Mouse (Mus musculus) embryonic facial prominence, embryonic 10.5 days (tissue): ENCODE measurements at regions not wholly inside any gene's neighbourhood (a gene's known extent, or its start where the extent isn't known, plus 50 kb on each side); places are given as distances from the start of the nearest gene placed in this dataset.

Experiments used
- DNase-seq: peaks from one replicate; pipeline ENCODE4 v3.0.0-alpha.2; 2017; ENCODE audit warnings: low spot score
- H3K27ac ChIP-seq: fragments of 300-500 bp; sonication (generic); replicated peaks from 2 replicates; pipeline ENCODE4 v1.5.1; 2016; ENCODE audit warnings: mild to moderate bottlenecking
- H3K27me3 ChIP-seq: fragments of 300-500 bp; sonication (generic); replicated peaks from 2 replicates; pipeline ENCODE4 v1.6.1; 2016; ENCODE audit warnings: low read depth, mild to moderate bottlenecking; ENCODE audit not compliant: poor library complexity, severe bottlenecking
- H3K36me3 ChIP-seq: fragments of 300-500 bp; sonication (generic); replicated peaks from 2 replicates; pipeline ENCODE4 v1.6.1; 2016; ENCODE audit warnings: mild to moderate bottlenecking, moderate library complexity
- H3K4me1 ChIP-seq: fragments of 300-500 bp; sonication (generic); 2 replicates; pipeline ENCODE4 v1.6.1; 2016
- H3K4me3 ChIP-seq: fragments of 300-500 bp; sonication (generic); 2 replicates; pipeline ENCODE4 v1.5.1; 2016; ENCODE audit warnings: mild to moderate bottlenecking, moderate library complexity
- H3K9me3 ChIP-seq: fragments of 300-500 bp; sonication (generic); 2 replicates; pipeline ENCODE4 v1.6.1; 2016; ENCODE audit warnings: mild to moderate bottlenecking
- WGBS: fragments of 180-500 bp; shearing (Covaris S2); methylation state at CpG from one replicate; pipeline ENCODE4 v1.1.7; 2016; 5-methylcytosine and 5-hydroxymethylcytosine counted together

GRCm38 (mm10) chr15:32003489-32003888 is 173.6 kb upstream of the Tas2r119 start:
- WGBS, result 27% methylated on average over 6 of the region's 6 CpGs
- H3K27ac ChIP-seq, result no peak overlapping the region

GRCm38 (mm10) chr15:32005986-32006385 is 171.1 kb upstream of the Tas2r119 start:
- no peaks in the 10 kb centered on the region for H3K36me3 ChIP-seq
- no peak for DNase-seq
- H3K9me3 ChIP-seq, result no peaks in the 10 kb centered on the region
- WGBS, result 39% methylated on average over 5 of the region's 5 CpGs
- no peak overlapping the region for H3K4me3 ChIP-seq
- H3K4me1 ChIP-seq, result peaks cover 14% of the 10 kb centered on the region
- no peaks in the 10 kb centered on the region for H3K27me3 ChIP-seq
- no peak overlapping the region for H3K27ac ChIP-seq

More at GRCm38 (mm10) chr15:32003489-32003888, 173.6 kb upstream of the Tas2r119 start:
- Histone ChIP-seq H3K4me3 (no peak overlapping the region), H3K9me3 (no peaks in the 10 kb centered on the region), H3K36me3 (no peaks in the 10 kb centered on the region), H3K27me3 (no peaks in the 10 kb centered on the region), H3K4me1 (peaks cover 14% of the 10 kb centered on the region)
- no peak for DNase-seq

- no peak for DNase-seq
- no peak overlapping the region for H3K4me3 ChIP-seq
- peaks cover 10% of the 10 kb centered on the region for H3K4me1 ChIP-seq
- no peak overlapping the region for H3K27ac ChIP-seq
- no peaks in the 10 kb centered on the region for H3K27me3 ChIP-seq
- H3K9me3 ChIP-seq, result no peaks in the 10 kb centered on the region
- H3K36me3 ChIP-seq, result no peaks in the 10 kb centered on the region
- 80% methylated on average over 3 of the region's 3 CpGs for WGBS
Observed at GRCm38 (mm10) chr15:32009818-32010217, 167.3 kb upstream of the Tas2r119 start.

GRCm38 (mm10) chr15:32012044-32012443 is 165.0 kb upstream of the Tas2r119 start:
- peak; percentile 29 for DNase-seq

GRCm38 (mm10) chr15:32012838-32013237 is 164.3 kb upstream of the Tas2r119 start:
- no peak overlapping the region for H3K4me3 ChIP-seq
- WGBS, result 61% methylated on average over 5 of the region's 5 CpGs
- H3K36me3 ChIP-seq, result no peaks in the 10 kb centered on the region

More at GRCm38 (mm10) chr15:32012044-32012443, 165.0 kb upstream of the Tas2r119 start:
- Histone ChIP-seq H3K36me3 (no peaks in the 10 kb centered on the region), H3K27me3 (no peaks in the 10 kb centered on the region), H3K27ac (no peak overlapping the region), H3K4me3 (no peak overlapping the region), H3K4me1 (peaks cover 10% of the 10 kb centered on the region), H3K9me3 (no peaks in the 10 kb centered on the region)
- WGBS, result 58% methylated on average over 2 of the region's 2 CpGs

GRCm38 (mm10) chr15:32015169-32015568 is 161.9 kb upstream of the Tas2r119 start:
- peaks cover 10% of the 10 kb centered on the region for H3K4me1 ChIP-seq
- no peaks in the 10 kb centered on the region for H3K36me3 ChIP-seq
- no peak for DNase-seq
- H3K27ac ChIP-seq, result no peak overlapping the region
- no peak overlapping the region for H3K4me3 ChIP-seq
- H3K27me3 ChIP-seq, result no peaks in the 10 kb centered on the region
- no peaks in the 10 kb centered on the region for H3K9me3 ChIP-seq
- 88% methylated on average over 4 of the region's 4 CpGs for WGBS

More at GRCm38 (mm10) chr15:32012838-32013237, 164.3 kb upstream of the Tas2r119 start:
- DNase-seq, result no peak
- Histone ChIP-seq H3K27me3 (no peaks in the 10 kb centered on the region), H3K4me1 (peaks cover 10% of the 10 kb centered on the region), H3K27ac (no peak overlapping the region), H3K9me3 (no peaks in the 10 kb centered on the region)

- peak overlapping the region; percentile 35; the same call in 1 of the 2 replicates for H3K27ac ChIP-seq
- H3K4me3 ChIP-seq, result no peak overlapping the region
- 56% methylated on average over 6 of the region's 6 CpGs for WGBS
- H3K27me3 ChIP-seq, result no peaks in the 10 kb centered on the region
- DNase-seq, result peak; percentile 42
- H3K4me1 ChIP-seq, result peaks cover 19% of the 10 kb centered on the region
- H3K9me3 ChIP-seq, result no peaks in the 10 kb centered on the region
- no peaks in the 10 kb centered on the region for H3K36me3 ChIP-seq
Observed at GRCm38 (mm10) chr15:32020323-32021008, 156.6 kb upstream of the Tas2r119 start.

- no peaks in the 10 kb centered on the region for H3K36me3 ChIP-seq
- no peaks in the 10 kb centered on the region for H3K27me3 ChIP-seq
- no peak for DNase-seq
- no peak overlapping the region for H3K4me3 ChIP-seq
- no peaks in the 10 kb centered on the region for H3K9me3 ChIP-seq
- no peak overlapping the region for H3K27ac ChIP-seq
- H3K4me1 ChIP-seq, result peaks cover 19% of the 10 kb centered on the region
- WGBS, result 77% methylated on average over 5 of the region's 5 CpGs
Observed at GRCm38 (mm10) chr15:32021009-32021602, 156.0 kb upstream of the Tas2r119 start.

- Histone ChIP-seq H3K4me1 (peaks cover 10% of the 10 kb centered on the region), H3K36me3 (no peaks in the 10 kb centered on the region), H3K9me3 (no peaks in the 10 kb centered on the region), H3K27ac (no peak overlapping the region), H3K4me3 (no peak overlapping the region), H3K27me3 (no peaks in the 10 kb centered on the region)
- 76% methylated on average over 1 of the region's 1 CpGs for WGBS
- DNase-seq, result no peak
Observed at GRCm38 (mm10) chr15:32034091-32034490, 143.0 kb upstream of the Tas2r119 start.

- DNase-seq, result peak; percentile 44
- Histone ChIP-seq H3K36me3 (no peaks in the 10 kb centered on the region), H3K9me3 (no peaks in the 10 kb centered on the region), H3K27me3 (no peaks in the 10 kb centered on the region), H3K4me1 (peaks cover 10% of the 10 kb centered on the region), H3K27ac (no peak overlapping the region), H3K4me3 (no peak overlapping the region)
- WGBS, result 44% methylated on average over 7 of the region's 7 CpGs
Observed at GRCm38 (mm10) chr15:32034790-32035189, 142.3 kb upstream of the Tas2r119 start.

- H3K9me3 ChIP-seq, result no peaks in the 10 kb centered on the region
- peaks cover 21% of the 10 kb centered on the region for H3K4me1 ChIP-seq
- H3K27me3 ChIP-seq, result no peaks in the 10 kb centered on the region
- no peak overlapping the region for H3K27ac ChIP-seq
- WGBS, result 87% methylated on average over 6 of the region's 6 CpGs
- no peak for DNase-seq
- H3K4me3 ChIP-seq, result no peak overlapping the region
- no peaks in the 10 kb centered on the region for H3K36me3 ChIP-seq
Observed at GRCm38 (mm10) chr15:32041764-32042163, 135.3 kb upstream of the Tas2r119 start.

- Histone ChIP-seq H3K4me3 (no peak overlapping the region), H3K9me3 (no peaks in the 10 kb centered on the region), H3K27ac (no peak overlapping the region), H3K27me3 (no peaks in the 10 kb centered on the region), H3K36me3 (no peaks in the 10 kb centered on the region), H3K4me1 (peaks cover 21% of the 10 kb centered on the region)
- WGBS, result 34% methylated on average over 4 of the region's 4 CpGs
- DNase-seq, result no peak
Observed at GRCm38 (mm10) chr15:32042173-32042572, 134.9 kb upstream of the Tas2r119 start.

GRCm38 (mm10) chr15:32042589-32042988 is 134.5 kb upstream of the Tas2r119 start:
- Histone ChIP-seq H3K4me3 (no peak overlapping the region), H3K36me3 (no peaks in the 10 kb centered on the region), H3K27ac (no peak overlapping the region), H3K9me3 (no peaks in the 10 kb centered on the region), H3K4me1 (peaks cover 21% of the 10 kb centered on the region), H3K27me3 (no peaks in the 10 kb centered on the region)
- DNase-seq, result no peak
- WGBS, result 79% methylated on average over 1 of the region's 1 CpGs
